Mouse (Mus musculus): ENCODE results near the gene Efnb2. TPM values are rescaled to one million over a fixed set of nuclear protein-coding genes. Genes with fewer than 3 reads are reported as not detected.

The Efnb2 gene
- polyA plus RNA-seq, 1 experiment from 2014 or later = 27.1 TPM

DNA sequence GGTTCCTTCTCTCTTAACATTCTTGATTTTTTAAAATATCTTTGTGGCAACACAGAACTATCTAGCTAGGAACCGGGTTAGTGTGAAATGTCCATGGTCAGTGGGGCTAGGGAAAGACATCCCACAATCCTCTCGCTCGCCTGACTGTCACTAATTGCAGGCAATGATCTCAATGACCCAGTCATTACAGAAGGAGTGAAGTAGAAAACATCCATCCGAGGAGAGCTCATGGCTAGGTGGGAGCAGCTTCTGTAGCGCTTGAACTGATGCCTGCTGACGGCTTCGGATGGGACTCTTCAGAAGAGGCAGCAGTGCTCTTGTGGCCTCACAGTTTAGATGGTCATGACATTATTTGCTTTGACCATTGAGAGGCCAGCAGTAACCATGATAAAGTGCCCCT lies 29.6 kb downstream of the Efnb2 start:
- H3K27ac ChIP-seq (replicated peaks) = no peak overlapping the region
- no peak for ATAC-seq (ENCODE audit: insufficient number of reproducible peaks, low FRiP score, low TSS enrichment, low read depth)
- H3K4me3 ChIP-seq (replicated peaks) = no peak overlapping the region
- H3K9me3 ChIP-seq (replicated peaks) = no peaks in the 10 kb centered on the region
- no peaks in the 10 kb centered on the region for H3K4me1 ChIP-seq
- WGBS = 83% methylated on average over 7 of the region's 7 CpGs
- no peak overlapping the region for H3K9ac ChIP-seq
- H3K4me2 ChIP-seq (replicated peaks) = no peak overlapping the region
- no peaks in the 10 kb centered on the region for H3K27me3 ChIP-seq
- peaks cover 16% of the 10 kb centered on the region; the same call in 1 of the 2 replicates for H3K36me3 ChIP-seq

- 37% methylated on average over 7 of the region's 7 CpGs for WGBS
- peaks cover 31% of the 10 kb centered on the region for H3K36me3 ChIP-seq
- no peak overlapping the region for H3K9ac ChIP-seq
- H3K4me2 ChIP-seq (replicated peaks) = no peak overlapping the region
- H3K27ac ChIP-seq (replicated peaks) = no peak overlapping the region; the same call in 1 of the 2 replicates
- no peaks in the 10 kb centered on the region for H3K27me3 ChIP-seq
- peaks cover 15% of the 10 kb centered on the region; the same call in 1 of the 2 replicates for H3K4me1 ChIP-seq
- no peak for ATAC-seq (ENCODE audit: insufficient number of reproducible peaks, low FRiP score, low TSS enrichment, low read depth)
- no peaks in the 10 kb centered on the region for H3K9me3 ChIP-seq (replicated peaks)
- H3K4me3 ChIP-seq (replicated peaks) = no peak overlapping the region
These were observed 37.0 kb downstream of the Efnb2 start for GRCm38 (mm10) chr8:8624017-8624416.

- no peak overlapping the region; the same call in 1 of the 2 replicates for H3K27ac ChIP-seq (replicated peaks)
- no peaks in the 10 kb centered on the region for H3K9me3 ChIP-seq (replicated peaks)
- H3K4me1 ChIP-seq = peaks cover 15% of the 10 kb centered on the region; the same call in 1 of the 2 replicates
- H3K4me3 ChIP-seq (replicated peaks) = no peak overlapping the region
- H3K9ac ChIP-seq = no peak overlapping the region
- H3K4me2 ChIP-seq (replicated peaks) = no peak overlapping the region
- peaks cover 34% of the 10 kb centered on the region for H3K36me3 ChIP-seq
- no peak for ATAC-seq (ENCODE audit: insufficient number of reproducible peaks, low FRiP score, low TSS enrichment, low read depth)
- H3K27me3 ChIP-seq = no peaks in the 10 kb centered on the region
- 36% methylated on average over 8 of the region's 8 CpGs for WGBS
These were observed 37.6 kb downstream of the Efnb2 start for GRCm38 (mm10) chr8:8623486-8623885.

- Histone ChIP-seq H3K9me3 (replicated peaks) (no peaks in the 10 kb centered on the region), H3K4me3 (replicated peaks) (no peak overlapping the region), H3K4me2 (replicated peaks) (no peak overlapping the region), H3K4me1 (peaks cover 15% of the 10 kb centered on the region; the same call in 1 of the 2 replicates), H3K36me3 (peaks cover 43% of the 10 kb centered on the region), H3K27ac (replicated peaks) (no peak overlapping the region), H3K27me3 (no peaks in the 10 kb centered on the region), H3K9ac (no peak overlapping the region)
- ATAC-seq (ENCODE audit: insufficient number of reproducible peaks, low FRiP score, low TSS enrichment, low read depth) = no peak
- WGBS = 55% methylated on average over 3 of the region's 3 CpGs
These were observed 38.6 kb downstream of the Efnb2 start for GRCm38 (mm10) chr8:8622476-8622875.

DNA sequence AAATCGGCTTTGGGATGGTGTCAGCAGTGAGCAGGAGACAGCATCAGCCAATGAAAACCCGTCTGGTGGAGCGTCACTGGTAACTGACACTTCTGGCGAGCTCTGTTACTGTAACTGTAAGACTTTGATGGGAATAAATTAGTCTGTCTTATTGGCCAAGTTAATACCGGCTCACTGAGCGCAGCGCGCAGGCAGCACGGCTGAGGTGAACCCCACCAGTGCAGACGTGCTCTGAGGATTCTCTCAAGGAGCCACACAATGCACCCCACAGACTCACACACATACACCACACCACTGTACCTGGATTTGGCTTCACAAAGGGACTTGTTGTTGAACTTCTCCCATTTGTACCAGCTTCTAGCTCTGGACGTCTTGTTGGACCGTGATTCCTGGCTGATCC lies 39.0 kb downstream of the Efnb2 start:
- 0 out of 2 replicates have a peak, but pooled peaks have one; percentile 8 for ATAC-seq (ENCODE audit: insufficient number of reproducible peaks, low FRiP score, low TSS enrichment, low read depth)
- H3K9ac ChIP-seq = no peak overlapping the region
- peaks cover 15% of the 10 kb centered on the region; the same call in 1 of the 2 replicates for H3K4me1 ChIP-seq
- no peak overlapping the region for H3K4me3 ChIP-seq (replicated peaks)
- no peaks in the 10 kb centered on the region for H3K27me3 ChIP-seq
- H3K36me3 ChIP-seq = peaks cover 43% of the 10 kb centered on the region
- H3K9me3 ChIP-seq (replicated peaks) = no peaks in the 10 kb centered on the region
- H3K27ac ChIP-seq (replicated peaks) = no peak overlapping the region
- no peak overlapping the region for H3K4me2 ChIP-seq (replicated peaks)
- WGBS = 74% methylated on average over 12 of the region's 12 CpGs

DNA sequence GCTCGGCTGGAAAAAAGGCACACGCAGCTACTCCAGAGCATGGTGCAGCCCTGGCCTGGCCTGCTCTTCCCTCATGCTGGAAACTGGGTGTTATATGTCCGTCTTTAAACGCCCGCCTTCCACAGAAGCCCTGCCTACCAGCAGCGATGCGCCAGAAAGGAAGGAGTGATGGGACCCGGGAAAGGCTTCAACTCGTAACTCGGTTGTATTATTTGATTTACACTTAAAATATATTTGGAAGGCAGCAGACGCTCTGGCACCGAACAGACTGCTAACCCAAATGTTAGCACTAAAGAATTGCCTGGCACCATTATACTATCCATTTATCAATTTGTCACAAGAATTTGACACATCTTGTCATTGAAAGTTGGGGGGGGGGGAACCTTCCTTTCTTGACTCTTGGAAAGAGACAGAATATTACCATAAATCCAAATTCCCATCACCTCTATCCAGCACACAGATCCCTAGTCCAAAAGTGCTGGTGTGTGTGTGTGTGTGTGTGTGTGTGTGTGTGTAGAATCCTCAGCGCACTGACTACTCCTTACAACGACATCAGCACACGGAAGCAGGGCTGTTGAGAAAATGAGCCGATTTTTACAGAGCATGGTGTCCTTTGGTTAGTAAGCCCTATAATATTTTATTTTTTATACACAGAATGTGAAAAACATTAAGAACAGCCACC lies 39.7 kb downstream of the Efnb2 start:
- H3K9ac ChIP-seq = no peak overlapping the region
- no peak for ATAC-seq (ENCODE audit: insufficient number of reproducible peaks, low FRiP score, low TSS enrichment, low read depth)
- H3K4me1 ChIP-seq = peaks cover 15% of the 10 kb centered on the region; the same call in 1 of the 2 replicates
- no peaks in the 10 kb centered on the region for H3K27me3 ChIP-seq
- no peak overlapping the region for H3K4me3 ChIP-seq (replicated peaks)
- WGBS = 78% methylated on average over 16 of the region's 16 CpGs
- H3K4me2 ChIP-seq (replicated peaks) = no peak overlapping the region
- no peaks in the 10 kb centered on the region for H3K9me3 ChIP-seq (replicated peaks)
- H3K27ac ChIP-seq (replicated peaks) = no peak overlapping the region
- peaks cover 43% of the 10 kb centered on the region for H3K36me3 ChIP-seq

GRCm38 (mm10) chr8:8620536-8620935 lies 40.5 kb downstream of the Efnb2 start:
- Histone ChIP-seq H3K4me1 (peaks cover 15% of the 10 kb centered on the region; the same call in 1 of the 2 replicates), H3K27me3 (no peaks in the 10 kb centered on the region), H3K9ac (no peak overlapping the region), H3K4me3 (replicated peaks) (no peak overlapping the region), H3K27ac (replicated peaks) (no peak overlapping the region), H3K4me2 (replicated peaks) (no peak overlapping the region), H3K9me3 (replicated peaks) (no peaks in the 10 kb centered on the region), H3K36me3 (peaks cover 43% of the 10 kb centered on the region)
- 85% methylated on average over 21 of the region's 21 CpGs for WGBS
- ATAC-seq (ENCODE audit: insufficient number of reproducible peaks, low FRiP score, low TSS enrichment, low read depth) = no peak

GRCm38 (mm10) chr8:8619221-8620194 lies 41.5 kb downstream of the Efnb2 start:
- H3K4me3 ChIP-seq (replicated peaks) = no peak overlapping the region
- no peak overlapping the region; the same call in 1 of the 2 replicates for H3K27ac ChIP-seq (replicated peaks)
- no peak overlapping the region for H3K9ac ChIP-seq
- H3K4me2 ChIP-seq (replicated peaks) = no peak overlapping the region
- peaks cover 43% of the 10 kb centered on the region for H3K36me3 ChIP-seq
- H3K27me3 ChIP-seq = no peaks in the 10 kb centered on the region
- peaks cover 15% of the 10 kb centered on the region; the same call in 1 of the 2 replicates for H3K4me1 ChIP-seq
- no peak for ATAC-seq (ENCODE audit: insufficient number of reproducible peaks, low FRiP score, low TSS enrichment, low read depth)
- 50% methylated on average over 19 of the region's 19 CpGs for WGBS
- no peaks in the 10 kb centered on the region for H3K9me3 ChIP-seq (replicated peaks)

DNA sequence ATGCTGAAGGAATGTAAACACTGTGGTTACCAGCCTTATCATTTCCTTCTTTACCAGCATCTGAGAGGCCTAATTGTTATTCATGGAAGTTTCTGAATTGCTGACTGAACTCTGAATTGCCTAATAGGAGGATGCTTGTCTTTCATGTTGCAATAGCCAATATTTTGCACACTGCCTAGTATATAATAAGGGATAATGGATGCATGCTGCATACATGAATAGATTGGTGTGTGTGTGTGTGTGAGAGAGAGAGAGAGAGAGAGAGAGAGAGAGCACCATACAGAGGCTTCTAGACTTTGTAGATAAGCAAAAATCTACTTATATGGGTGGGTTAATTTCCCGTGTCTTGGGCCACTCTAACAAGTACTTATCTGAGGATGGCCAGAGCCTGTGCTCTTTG lies 47.2 kb downstream of the Efnb2 start:
- no peak overlapping the region for H3K4me3 ChIP-seq (replicated peaks)
- no peak overlapping the region for H3K4me2 ChIP-seq (replicated peaks)
- H3K36me3 ChIP-seq = peaks cover 13% of the 10 kb centered on the region; the same call in 1 of the 2 replicates
- WGBS = 78% methylated on average over 1 of the region's 1 CpGs
- ATAC-seq (ENCODE audit: insufficient number of reproducible peaks, low FRiP score, low TSS enrichment, low read depth) = no peak
- no peak overlapping the region for H3K27ac ChIP-seq (replicated peaks)
- H3K27me3 ChIP-seq = no peaks in the 10 kb centered on the region
- H3K9ac ChIP-seq = no peak overlapping the region
- H3K4me1 ChIP-seq = peaks cover 17% of the 10 kb centered on the region
- no peaks in the 10 kb centered on the region for H3K9me3 ChIP-seq (replicated peaks)

DNA sequence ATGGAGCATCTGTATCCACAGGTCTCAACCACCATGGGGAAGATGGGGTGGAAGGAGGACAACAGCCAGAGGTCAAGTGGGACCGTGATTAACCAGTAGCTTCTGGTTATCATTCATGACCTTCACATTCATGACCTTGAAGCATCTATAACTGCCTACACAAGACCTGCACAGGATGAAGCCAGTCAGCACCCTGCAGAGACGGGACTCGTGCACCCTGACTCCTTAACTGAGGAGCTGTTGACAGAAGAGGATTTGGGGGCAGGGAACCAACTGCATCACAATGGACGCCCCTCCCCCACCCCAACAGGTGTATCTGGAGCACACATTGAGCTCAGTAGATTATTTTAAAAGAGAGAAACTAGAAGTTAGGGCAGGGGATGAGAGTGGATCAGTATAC lies 49.1 kb downstream of the Efnb2 start:
- WGBS = 78% methylated on average over 4 of the region's 4 CpGs
- no peak for ATAC-seq (ENCODE audit: insufficient number of reproducible peaks, low FRiP score, low TSS enrichment, low read depth)
- no peaks in the 10 kb centered on the region for H3K9me3 ChIP-seq (replicated peaks)
- peaks cover 18% of the 10 kb centered on the region for H3K4me1 ChIP-seq
- no peaks in the 10 kb centered on the region for H3K36me3 ChIP-seq
- no peak overlapping the region for H3K4me3 ChIP-seq (replicated peaks)
- no peaks in the 10 kb centered on the region for H3K27me3 ChIP-seq
- no peak overlapping the region for H3K9ac ChIP-seq
- no peak overlapping the region for H3K4me2 ChIP-seq (replicated peaks)
- no peak overlapping the region for H3K27ac ChIP-seq (replicated peaks)

DNA sequence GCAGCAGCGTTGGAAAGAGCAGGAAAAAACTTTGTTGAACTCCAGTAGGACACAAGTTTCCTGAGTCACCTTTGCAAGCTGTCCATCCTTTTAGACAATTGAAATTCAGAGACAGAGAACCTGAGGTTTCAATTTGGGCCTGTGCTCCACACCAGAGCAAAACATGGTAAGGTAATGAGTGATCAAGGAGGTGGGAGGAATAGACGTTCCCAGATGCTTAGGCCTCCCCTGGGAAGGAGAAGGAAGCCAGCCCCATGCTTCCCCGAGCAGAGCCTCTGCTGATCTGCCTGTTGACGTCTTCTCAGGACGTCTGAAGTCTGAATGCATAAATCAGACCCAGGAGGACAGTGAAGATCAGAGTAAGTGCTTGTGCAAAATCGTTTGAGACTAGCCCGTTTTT lies 51.3 kb downstream of the Efnb2 start:
- WGBS = 13% methylated on average over 7 of the region's 7 CpGs
- H3K4me2 ChIP-seq (replicated peaks) = no peak overlapping the region
- no peaks in the 10 kb centered on the region for H3K36me3 ChIP-seq
- no peak for ATAC-seq (ENCODE audit: insufficient number of reproducible peaks, low FRiP score, low TSS enrichment, low read depth)
- peaks cover 18% of the 10 kb centered on the region for H3K4me1 ChIP-seq
- no peak overlapping the region for H3K9ac ChIP-seq
- H3K27ac ChIP-seq (replicated peaks) = no peak overlapping the region
- no peaks in the 10 kb centered on the region for H3K9me3 ChIP-seq (replicated peaks)
- no peak overlapping the region for H3K4me3 ChIP-seq (replicated peaks)
- H3K27me3 ChIP-seq = no peaks in the 10 kb centered on the region

All from embryonic facial prominence, embryonic 15.5 days (tissue).